Mouse (Mus musculus) limb, embryonic 12.5 days (tissue): ENCODE measurements around the gene Syt7. TPM values are rescaled to one million over a fixed set of nuclear protein-coding genes. Genes with fewer than 3 reads are reported as not detected.

Experiments
- ATAC-seq: fragments of 200-750 bp; cut with Nextera tagmentation; 2 replicates; pipeline ENCODE4 v1.8.0; 2017; ENCODE audit warnings: low read depth, moderate TSS enrichment; ENCODE audit not compliant: insufficient number of reproducible peaks, insufficient read depth, low FRiP score, low TSS enrichment
- H3K27ac ChIP-seq: fragments of 300-500 bp; sonication (generic); 2 replicates; pipeline ENCODE4 v1.5.1; 2016; ENCODE audit warnings: mild to moderate bottlenecking, moderate library complexity
- H3K27me3 ChIP-seq: fragments of 300-500 bp; sonication (generic); 2 replicates; pipeline ENCODE4 v1.6.1; 2016; ENCODE audit warnings: mild to moderate bottlenecking, moderate library complexity
- H3K36me3 ChIP-seq: fragments of 300-500 bp; sonication (generic); 2 replicates; pipeline ENCODE4 v1.6.1; 2016; ENCODE audit warnings: mild to moderate bottlenecking, moderate library complexity
- H3K4me1 ChIP-seq: fragments of 300-500 bp; sonication (generic); replicated peaks from 2 replicates; pipeline ENCODE4 v1.6.1; 2016
- H3K4me2 ChIP-seq: fragments of 300-500 bp; sonication (generic); 2 replicates; pipeline ENCODE4 v1.6.1; 2016; ENCODE audit warnings: mild to moderate bottlenecking, moderate library complexity
- H3K4me3 ChIP-seq: fragments of 300-500 bp; sonication (generic); replicated peaks from 2 replicates; pipeline ENCODE4 v1.5.1; 2016; ENCODE audit warnings: mild to moderate bottlenecking
- H3K9ac ChIP-seq: fragments of 300-500 bp; sonication (generic); replicated peaks from 2 replicates; pipeline ENCODE4 v1.6.1; 2016; ENCODE audit warnings: mild to moderate bottlenecking, moderate library complexity
- H3K9me3 ChIP-seq: fragments of 300-500 bp; sonication (generic); 2 replicates; pipeline ENCODE4 v1.6.1; 2016; ENCODE audit warnings: mild to moderate bottlenecking, moderate library complexity
- WGBS: fragments of 180-500 bp; shearing (Covaris S2); methylation state at CpG from one replicate; pipeline ENCODE4 v1.1.7; 2016; 5-methylcytosine and 5-hydroxymethylcytosine counted together
- polyA plus RNA-seq: library from polyadenylated mRNA; unstranded; fragments of >200 nt; fragmentation: Nextera tagmentation; extraction: Ambion mirVana; gene quantifications from 2 replicates; pipeline ENCODE4 v1.2.1, GENCODE M21; 2016

Gene Syt7
- polyA plus RNA-seq: 0.33 and 0.84 TPM in 2 replicates

DNA sequence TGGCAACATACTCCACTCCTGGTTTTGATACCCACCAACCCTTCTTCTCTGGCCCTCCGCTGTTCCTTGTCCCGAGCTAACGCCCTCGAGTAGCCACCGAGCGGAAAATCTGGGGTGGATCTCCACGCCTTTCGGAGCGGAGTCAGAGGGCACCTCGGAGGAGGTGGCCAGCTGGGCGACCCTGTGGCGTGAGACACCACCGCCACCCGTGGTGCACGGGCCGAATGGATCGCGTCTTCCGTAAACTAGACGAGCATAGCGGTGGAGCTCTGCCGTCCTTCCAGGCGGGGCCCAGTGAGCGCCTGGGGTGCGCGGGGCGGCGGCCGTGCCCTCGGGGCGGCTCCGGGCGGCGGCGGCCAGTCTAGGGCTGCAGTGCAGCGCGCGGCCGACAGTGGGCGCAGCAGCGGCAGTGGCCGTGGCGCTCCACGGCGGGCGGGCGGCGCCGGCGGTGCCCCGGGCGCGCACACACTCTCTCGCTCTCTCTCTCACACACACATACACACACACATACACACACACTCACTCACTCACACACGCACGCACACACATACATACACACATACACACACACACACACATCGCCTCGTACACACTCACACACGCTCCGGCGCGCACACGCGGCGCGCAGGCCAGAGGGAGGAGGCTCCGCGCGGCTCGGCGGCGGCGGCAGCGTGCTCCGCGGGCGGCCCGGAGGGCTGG, at the start of gene Syt7:
TSS of gene Syt7 (plus strand) at position 476 of the 699 bp plus-strand sequence.
- H3K4me1 ChIP-seq: peaks cover 12% of the 10 kb centered on the region
- no peaks in the 10 kb centered on the region for H3K9me3 ChIP-seq
- peak within 1 kb of the TSS; percentile 92 for H3K4me2 ChIP-seq
- peak within 1 kb of the TSS; percentile 63 for H3K9ac ChIP-seq
- H3K27me3 ChIP-seq: peaks cover 75% of the 10 kb centered on the region
- no peaks in the 10 kb centered on the region for H3K36me3 ChIP-seq
- peak; percentile 77 for ATAC-seq
- peak within 1 kb of the TSS; percentile 64 for H3K4me3 ChIP-seq
- H3K27ac ChIP-seq: no peak within 1 kb of the TSS
- WGBS: under 1% methylated on average over 71 of the region's 78 CpGs

GRCm38 (mm10) chr19:10339271-10339670, 49.6 kb upstream of the Syt7 start:
- ATAC-seq: no peak
- H3K27ac ChIP-seq: no peak overlapping the region
- no peak overlapping the region for H3K4me2 ChIP-seq
- H3K4me1 ChIP-seq: peaks cover 10% of the 10 kb centered on the region
- no peaks in the 10 kb centered on the region for H3K36me3 ChIP-seq
- H3K4me3 ChIP-seq: no peak overlapping the region
- 23% methylated on average over 5 of the region's 5 CpGs for WGBS
- no peak overlapping the region for H3K9ac ChIP-seq
- no peaks in the 10 kb centered on the region for H3K9me3 ChIP-seq
- H3K27me3 ChIP-seq: peaks cover 61% of the 10 kb centered on the region

GRCm38 (mm10) chr19:10340661-10341060, 48.2 kb upstream of the Syt7 start:
- Histone ChIP-seq H3K27me3 (peaks cover 52% of the 10 kb centered on the region), H3K27ac (no peak overlapping the region), H3K9me3 (no peaks in the 10 kb centered on the region), H3K9ac (no peak overlapping the region), H3K36me3 (no peaks in the 10 kb centered on the region), H3K4me3 (no peak overlapping the region), H3K4me1 (peaks cover 10% of the 10 kb centered on the region), H3K4me2 (no peak overlapping the region)
- 14% methylated on average over 5 of the region's 5 CpGs for WGBS
- ATAC-seq: no peak

DNA sequence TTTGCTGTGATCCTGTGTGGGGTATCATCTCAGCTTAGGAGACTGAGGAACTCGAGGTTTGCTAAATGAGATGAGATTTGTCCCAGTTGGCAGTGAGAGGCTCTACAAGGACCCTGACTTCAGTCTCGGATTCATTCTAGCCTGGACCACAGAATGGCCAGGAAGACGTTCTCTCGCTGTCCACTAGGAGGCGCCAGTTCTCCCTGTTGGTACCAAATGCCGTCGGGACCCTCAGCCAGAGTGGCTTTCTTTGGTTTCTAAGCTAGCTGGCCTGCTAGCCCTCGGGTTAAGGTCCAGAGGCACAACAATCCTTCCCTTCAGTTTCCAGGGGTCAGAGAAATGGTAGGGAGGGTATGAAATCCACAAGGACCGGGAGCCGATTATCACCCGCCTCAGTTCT, 47.7 kb upstream of the Syt7 start:
- no peak overlapping the region for H3K4me3 ChIP-seq
- ATAC-seq: no peak
- 18% methylated on average over 11 of the region's 11 CpGs for WGBS
- no peak overlapping the region for H3K4me2 ChIP-seq
- H3K27me3 ChIP-seq: peaks cover 49% of the 10 kb centered on the region
- no peak overlapping the region for H3K9ac ChIP-seq
- no peaks in the 10 kb centered on the region for H3K36me3 ChIP-seq
- H3K4me1 ChIP-seq: peaks cover 10% of the 10 kb centered on the region
- no peaks in the 10 kb centered on the region for H3K9me3 ChIP-seq
- no peak overlapping the region for H3K27ac ChIP-seq

- no peak for ATAC-seq
- peaks cover 46% of the 10 kb centered on the region for H3K27me3 ChIP-seq
- peaks cover 10% of the 10 kb centered on the region for H3K4me1 ChIP-seq
- no peaks in the 10 kb centered on the region for H3K36me3 ChIP-seq
- H3K4me3 ChIP-seq: no peak overlapping the region
- no peak overlapping the region for H3K9ac ChIP-seq
- H3K9me3 ChIP-seq: no peaks in the 10 kb centered on the region
- 67% methylated on average over 12 of the region's 12 CpGs for WGBS
- H3K4me2 ChIP-seq: no peak overlapping the region
- no peak overlapping the region for H3K27ac ChIP-seq
Observed at GRCm38 (mm10) chr19:10341817-10342439, 47.0 kb upstream of the Syt7 start.

DNA sequence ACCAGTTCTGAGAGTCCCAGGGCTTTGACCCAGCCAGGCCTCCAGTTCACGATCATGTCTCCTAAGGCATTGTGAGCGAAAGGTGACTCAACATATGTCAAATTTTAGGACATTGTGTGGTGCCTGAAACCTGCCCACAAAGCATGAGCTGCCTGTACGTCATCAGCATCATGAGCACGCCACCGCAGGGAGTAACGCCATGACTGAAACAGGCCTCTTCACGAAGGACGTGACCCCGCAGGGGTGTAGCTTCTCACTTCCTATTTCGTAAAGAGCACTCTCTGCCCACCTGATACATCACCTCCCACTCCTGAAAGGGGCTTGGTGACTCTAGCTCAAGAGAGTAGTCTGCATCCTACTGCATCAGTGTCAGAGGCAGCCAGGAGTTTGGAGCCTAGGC, 45.0 kb upstream of the Syt7 start:
- no peak overlapping the region for H3K4me3 ChIP-seq
- no peak overlapping the region for H3K4me2 ChIP-seq
- no peak overlapping the region for H3K27ac ChIP-seq
- no peak overlapping the region for H3K9ac ChIP-seq
- WGBS: 79% methylated on average over 10 of the region's 10 CpGs
- peaks cover 10% of the 10 kb centered on the region for H3K4me1 ChIP-seq
- ATAC-seq: no peak
- peaks cover 33% of the 10 kb centered on the region for H3K27me3 ChIP-seq
- no peaks in the 10 kb centered on the region for H3K36me3 ChIP-seq
- no peaks in the 10 kb centered on the region for H3K9me3 ChIP-seq

GRCm38 (mm10) chr19:10345696-10346095, 43.2 kb upstream of the Syt7 start:
- ATAC-seq: 0 out of 2 replicates have a peak, but pooled peaks have one; percentile 15
- no peaks in the 10 kb centered on the region for H3K9me3 ChIP-seq
- no peak overlapping the region for H3K9ac ChIP-seq
- H3K27me3 ChIP-seq: peaks cover 21% of the 10 kb centered on the region
- WGBS: 39% methylated on average over 12 of the region's 12 CpGs
- H3K4me2 ChIP-seq: no peak overlapping the region
- H3K27ac ChIP-seq: no peak overlapping the region
- H3K36me3 ChIP-seq: no peaks in the 10 kb centered on the region
- peaks cover 7% of the 10 kb centered on the region for H3K4me1 ChIP-seq
- H3K4me3 ChIP-seq: no peak overlapping the region

GRCm38 (mm10) chr19:10347628-10348273, 41.1 kb upstream of the Syt7 start:
- Histone ChIP-seq H3K4me1 (no peaks in the 10 kb centered on the region), H3K9me3 (no peaks in the 10 kb centered on the region), H3K4me3 (no peak overlapping the region), H3K9ac (no peak overlapping the region), H3K4me2 (no peak overlapping the region), H3K27ac (no peak overlapping the region), H3K36me3 (no peaks in the 10 kb centered on the region), H3K27me3 (peaks cover 12% of the 10 kb centered on the region)
- ATAC-seq: no peak
- WGBS: 56% methylated on average over 5 of the region's 5 CpGs

- Histone ChIP-seq H3K4me3 (no peak overlapping the region), H3K27ac (no peak overlapping the region)
- WGBS: 84% methylated on average over 7 of the region's 7 CpGs
Observed at GRCm38 (mm10) chr19:10352218-10352617, 36.7 kb upstream of the Syt7 start.

DNA sequence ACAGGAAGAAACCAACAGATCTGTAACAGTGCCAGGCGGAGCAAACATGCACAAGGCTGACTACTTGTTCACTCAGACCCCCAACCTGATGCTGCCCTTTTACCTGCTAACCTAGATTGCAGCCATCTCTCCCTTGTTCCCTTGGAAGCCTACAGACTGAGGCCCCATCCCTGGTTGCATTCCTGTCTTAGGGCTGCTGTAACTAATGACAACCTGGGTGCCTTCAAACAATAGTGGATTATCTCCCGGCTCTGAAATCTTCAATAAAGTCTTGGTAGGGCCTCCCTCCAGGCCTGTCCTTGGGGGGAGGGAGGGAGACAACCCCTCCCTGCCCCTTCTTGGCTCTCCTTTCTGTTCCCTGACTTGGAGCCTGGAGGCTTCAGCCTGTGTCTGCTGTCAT, 34.1 kb upstream of the Syt7 start:
- Histone ChIP-seq H3K9me3 (no peaks in the 10 kb centered on the region), H3K4me2 (no peak overlapping the region), H3K27me3 (0 out of 2 replicates have a peak, but pooled peaks cover 6% of the 10 kb centered on the region), H3K4me3 (no peak overlapping the region), H3K36me3 (no peaks in the 10 kb centered on the region), H3K9ac (no peak overlapping the region), H3K27ac (no peak overlapping the region), H3K4me1 (0 out of 2 replicates have a peak, but pooled peaks cover 6% of the 10 kb centered on the region)
- no peak for ATAC-seq
- 68% methylated on average over 2 of the region's 2 CpGs for WGBS

More at GRCm38 (mm10) chr19:10352218-10352617, 36.7 kb upstream of the Syt7 start:
- Histone ChIP-seq H3K9ac (no peak overlapping the region), H3K36me3 (no peaks in the 10 kb centered on the region), H3K9me3 (no peaks in the 10 kb centered on the region), H3K27me3 (0 out of 2 replicates have a peak, but pooled peaks cover 6% of the 10 kb centered on the region), H3K4me2 (no peak overlapping the region), H3K4me1 (0 out of 2 replicates have a peak, but pooled peaks cover 4% of the 10 kb centered on the region)
- no peak for ATAC-seq

GRCm38 (mm10) chr19:10356845-10357503, 31.9 kb upstream of the Syt7 start:
- Histone ChIP-seq H3K4me1 (0 out of 2 replicates have a peak, but pooled peaks cover 9% of the 10 kb centered on the region), H3K27ac (no peak overlapping the region), H3K9ac (no peak overlapping the region), H3K4me2 (no peak overlapping the region), H3K9me3 (no peaks in the 10 kb centered on the region), H3K27me3 (0 out of 2 replicates have a peak, but pooled peaks cover 6% of the 10 kb centered on the region), H3K4me3 (no peak overlapping the region), H3K36me3 (no peaks in the 10 kb centered on the region)
- WGBS: 12% methylated on average over 12 of the region's 12 CpGs
- ATAC-seq: no peak
